Mouse (Mus musculus) neural tube, embryonic 15.5 days (tissue): Measurements from ENCODE around the gene Fkbp3. TPM values are rescaled to one million over a fixed set of nuclear protein-coding genes. Genes with fewer than 3 reads are reported as not detected.

Source experiments
- ATAC-seq: fragments of 200-750 bp; cut with Nextera tagmentation; 2 replicates; pipeline ENCODE4 v1.8.0; 2017; ENCODE audit warnings: mild to moderate bottlenecking, moderate TSS enrichment, moderate library complexity; ENCODE audit not compliant: low FRiP score
- H3K27ac ChIP-seq: fragments of 300-500 bp; sonication (generic); replicated peaks from 2 replicates; pipeline ENCODE4 v1.5.1; 2015; ENCODE audit warnings: mild to moderate bottlenecking, inconsistent platforms
- H3K27me3 ChIP-seq: fragments of 300-500 bp; sonication (generic); replicated peaks from 2 replicates; pipeline ENCODE4 v1.6.1; 2015; ENCODE audit warnings: inconsistent platforms
- H3K36me3 ChIP-seq: fragments of 300-500 bp; sonication (generic); 2 replicates; pipeline ENCODE4 v1.6.1; 2015; ENCODE audit warnings: inconsistent platforms
- H3K4me1 ChIP-seq: fragments of 300-500 bp; sonication (generic); 2 replicates; pipeline ENCODE4 v1.6.1; 2015; ENCODE audit warnings: inconsistent platforms
- H3K4me2 ChIP-seq: fragments of 300-500 bp; sonication (generic); 2 replicates; pipeline ENCODE4 v1.6.1; 2015; ENCODE audit warnings: inconsistent platforms, mild to moderate bottlenecking, moderate library complexity
- H3K4me3 ChIP-seq: fragments of 300-500 bp; sonication (generic); replicated peaks from 2 replicates; pipeline ENCODE4 v1.5.1; 2015; ENCODE audit warnings: mild to moderate bottlenecking, inconsistent platforms
- H3K9ac ChIP-seq: fragments of 300-500 bp; sonication (generic); replicated peaks from 2 replicates; pipeline ENCODE4 v1.6.1; 2015; ENCODE audit warnings: mild to moderate bottlenecking, inconsistent platforms
- H3K9me3 ChIP-seq: fragments of 300-500 bp; sonication (generic); replicated peaks from 2 replicates; pipeline ENCODE4 v1.6.1; 2016; ENCODE audit warnings: inconsistent platforms
- WGBS: fragments of 180-500 bp; shearing (Covaris S2); methylation state at CpG from one replicate; pipeline ENCODE4 v1.1.7; 2015; ENCODE audit warnings: mixed read lengths; 5-methylcytosine and 5-hydroxymethylcytosine counted together
- polyA plus RNA-seq: library from polyadenylated mRNA; unstranded; fragments of >200 nt; fragmentation: Nextera tagmentation; extraction: Ambion mirVana; gene quantifications from 2 replicates; pipeline ENCODE4 v1.2.1, GENCODE M21; 2015

Fkbp3 gene
- polyA plus RNA-seq, 1 experiment from 2014 or later: 458 TPM

GRCm38 (mm10) chr12:65022842-65023241 lies 51.0 kb downstream of the Fkbp3 start:
- H3K27ac ChIP-seq: no peak overlapping the region
- H3K4me3 ChIP-seq: no peak overlapping the region
- H3K36me3 ChIP-seq: peaks cover 6% of the 10 kb centered on the region; the same call in 1 of the 2 replicates
- ATAC-seq: no peak
- 0 out of 2 replicates have a peak, but pooled peaks cover 2% of the 10 kb centered on the region for H3K9me3 ChIP-seq
- no peak overlapping the region for H3K9ac ChIP-seq
- H3K4me2 ChIP-seq: no peak overlapping the region
- WGBS: 96% methylated on average over 6 of the region's 6 CpGs
- H3K4me1 ChIP-seq: no peaks in the 10 kb centered on the region
- no peaks in the 10 kb centered on the region for H3K27me3 ChIP-seq

Other genes starting within 250 kb of the Fkbp3 start
- gene Gm527, start 156.1 kb downstream of the Fkbp3 start, polyA plus RNA-seq: 2.6 and 5.0 TPM in 2 replicates
- gene Klhl28, start 108.5 kb downstream of the Fkbp3 start, polyA plus RNA-seq: 22.7 and 23.4 TPM in 2 replicates
- 21.2 and 23.4 TPM in 2 replicates for gene Togaram1, start 108.2 kb downstream of the Fkbp3 start, polyA plus RNA-seq
- gene Prpf39, start 37.7 kb downstream of the Fkbp3 start, polyA plus RNA-seq: 46.4 and 47.1 TPM in 2 replicates
- 8.1 TPM in 2 replicates for gene Fancm, start 1.6 kb upstream of the Fkbp3 start, polyA plus RNA-seq
- gene Mis18bp1, start 98.6 kb upstream of the Fkbp3 start, polyA plus RNA-seq: 7.4 and 18.2 TPM in 2 replicates
- gene Wdr20rt, start 151.5 kb upstream of the Fkbp3 start, polyA plus RNA-seq: not detected in 2 replicates